Comparison of ENCODE assay signal across 8 mouse cellular contexts in genomic region chr11:58867039-58867953, GRCm38 (mm10). TPM values are rescaled to one million over a fixed set of nuclear protein-coding genes. Genes with fewer than 3 reads are reported as not detected.
DNase-seq lines count a peak whose midpoint lies in the region; ATAC-seq and TF ChIP-seq lines count a peak whose summit lies in the region.

2810021J22Rik (plus strand) TSS chr11:58867216.

- TF ChIP-seq CTCF in E14TG2a.4 (conservative IDR thresholded peaks at IDR 0.05; ENCODE audit: low read length), result no peak

- no peaks in the 10 kb centered on the region for H3K27me3 ChIP-seq in E14TG2a.4 (ENCODE audit: insufficient read depth, low read length)
- no peaks in the 10 kb centered on the region for H3K27me3 ChIP-seq in forebrain, embryonic 11.5 days (ENCODE audit: control insufficient read depth, insufficient read depth, low read length)
- H3K27me3 ChIP-seq in heart, embryonic 16.5 days (ENCODE audit: control insufficient read depth, insufficient read depth, low read length), result no peaks in the 10 kb centered on the region
- H3K27me3 ChIP-seq in liver, embryonic 15.5 days, result no peaks in the 10 kb centered on the region; the same call in 1 of the 2 replicates
- no peaks in the 10 kb centered on the region for H3K27me3 ChIP-seq in neural tube, embryonic 11.5 days (ENCODE audit: control insufficient read depth, insufficient read depth, low read length)
- H3K27me3 ChIP-seq in stomach, embryonic 16.5 days (ENCODE audit: control insufficient read depth, insufficient read depth, low read length), result no peaks in the 10 kb centered on the region

- WGBS in forebrain, embryonic 11.5 days, result 4% methylated on average over 37 of the region's 37 CpGs
- 6% methylated on average over 37 of the region's 37 CpGs for WGBS in heart, embryonic 16.5 days
- 3% methylated on average over 37 of the region's 37 CpGs for WGBS in liver, embryonic 15.5 days (ENCODE audit: insufficient replicate concordance)
- WGBS in neural tube, embryonic 11.5 days, result 4% methylated on average over 37 of the region's 37 CpGs
- WGBS in stomach, embryonic 16.5 days, result 3% methylated on average over 37 of the region's 37 CpGs

- H3K4me3 ChIP-seq in E14TG2a.4 (replicated peaks; ENCODE audit: low read length), result peak within 1 kb of the TSS; percentile 85
- H3K4me3 ChIP-seq in forebrain, embryonic 11.5 days (ENCODE audit: low read depth, low read length), result peak within 1 kb of the TSS; percentile 79
- peak within 1 kb of the TSS; percentile 73 for H3K4me3 ChIP-seq in heart, embryonic 16.5 days (ENCODE audit: low read length)
- H3K4me3 ChIP-seq in liver, embryonic 15.5 days (replicated peaks), result peak within 1 kb of the TSS; percentile 80
- peak within 1 kb of the TSS; percentile 78 for H3K4me3 ChIP-seq in neural tube, embryonic 11.5 days (ENCODE audit: low read depth, low read length)
- H3K4me3 ChIP-seq in stomach, embryonic 16.5 days (replicated peaks; ENCODE audit: low read length), result peak within 1 kb of the TSS; percentile 67

- peaks cover 30% of the 10 kb centered on the region for H3K36me3 ChIP-seq in E14TG2a.4 (ENCODE audit: insufficient read depth, low read length)
- H3K36me3 ChIP-seq in forebrain, embryonic 11.5 days (ENCODE audit: control insufficient read depth, insufficient read depth, low read length), result no peaks in the 10 kb centered on the region
- 0 out of 2 replicates have a peak, but pooled peaks cover 2% of the 10 kb centered on the region for H3K36me3 ChIP-seq in heart, embryonic 16.5 days (ENCODE audit: control insufficient read depth, insufficient read depth)
- peaks cover 19% of the 10 kb centered on the region for H3K36me3 ChIP-seq in liver, embryonic 15.5 days (replicated peaks)
- no peaks in the 10 kb centered on the region for H3K36me3 ChIP-seq in neural tube, embryonic 11.5 days (ENCODE audit: control insufficient read depth, insufficient read depth, low read length)
- no peaks in the 10 kb centered on the region for H3K36me3 ChIP-seq in stomach, embryonic 16.5 days (ENCODE audit: control insufficient read depth, insufficient read depth, low read length)

- ATAC-seq in forebrain, embryonic 11.5 days (replicated peaks; ENCODE audit: low FRiP score), result peak; percentile 94
- ATAC-seq in heart, embryonic 16.5 days (replicated peaks; ENCODE audit: extremely low read depth, insufficient read depth, low FRiP score), result peak; percentile 82
- peak; percentile 91 for ATAC-seq in liver, embryonic 15.5 days (ENCODE audit: insufficient read depth)
- peak; percentile 85 for ATAC-seq in neural tube, embryonic 11.5 days (ENCODE audit: insufficient read depth, low FRiP score, low TSS enrichment)
- peak; percentile 87 for ATAC-seq in stomach, embryonic 16.5 days (ENCODE audit: insufficient read depth, low FRiP score)

- peak within 1 kb of the TSS; percentile 71 for H3K4me2 ChIP-seq in forebrain, embryonic 11.5 days (ENCODE audit: low read depth, low read length, severe bottlenecking)
- H3K4me2 ChIP-seq in heart, embryonic 16.5 days (ENCODE audit: low read depth, low read length), result peak within 1 kb of the TSS; percentile 90
- H3K4me2 ChIP-seq in liver, embryonic 15.5 days, result peak within 1 kb of the TSS; percentile 82
- peak within 1 kb of the TSS; percentile 80 for H3K4me2 ChIP-seq in neural tube, embryonic 11.5 days (ENCODE audit: low read depth)
- peak within 1 kb of the TSS; percentile 75 for H3K4me2 ChIP-seq in stomach, embryonic 16.5 days (ENCODE audit: low read depth, low read length)

- H3K9me3 ChIP-seq in E14TG2a.4 (ENCODE audit: low read length), result no peaks in the 10 kb centered on the region
- no peaks in the 10 kb centered on the region for H3K9me3 ChIP-seq in forebrain, embryonic 11.5 days (ENCODE audit: control insufficient read depth, low read length)
- H3K9me3 ChIP-seq in heart, embryonic 16.5 days (replicated peaks; ENCODE audit: control insufficient read depth, low read length), result no peaks in the 10 kb centered on the region
- H3K9me3 ChIP-seq in liver, embryonic 15.5 days (replicated peaks), result no peaks in the 10 kb centered on the region
- H3K9me3 ChIP-seq in neural tube, embryonic 11.5 days (ENCODE audit: control insufficient read depth, low read length), result no peaks in the 10 kb centered on the region
- H3K9me3 ChIP-seq in stomach, embryonic 16.5 days (replicated peaks; ENCODE audit: control insufficient read depth, low read length), result no peaks in the 10 kb centered on the region

- peak within 1 kb of the TSS; percentile 88 for H3K9ac ChIP-seq in forebrain, embryonic 11.5 days (ENCODE audit: low read length)
- peak within 1 kb of the TSS; percentile 86 for H3K9ac ChIP-seq in heart, embryonic 16.5 days (ENCODE audit: low read length)
- peak within 1 kb of the TSS; percentile 73 for H3K9ac ChIP-seq in liver, embryonic 15.5 days
- peak within 1 kb of the TSS; percentile 89 for H3K9ac ChIP-seq in neural tube, embryonic 11.5 days (ENCODE audit: low read length)
- H3K9ac ChIP-seq in stomach, embryonic 16.5 days (ENCODE audit: low read length), result peak within 1 kb of the TSS; percentile 78

- peak; percentile 79 for DNase-seq in c-Kit-positive CD71-positive TER-119-negative erythroid progenitor cells, embryonic 14.5 days (ENCODE audit: low read depth)
- DNase-seq in forebrain, embryonic 11.5 days (ENCODE audit: low spot score), result peak; percentile 85
- DNase-seq in kidney, postnatal 25 days, result peak; percentile 79 to 89
- peak; percentile 86 for DNase-seq in neural tube, embryonic 11.5 days (ENCODE audit: low spot score)

- H3K4me1 ChIP-seq in E14TG2a.4 (replicated peaks; ENCODE audit: low read depth, low read length), result peaks cover 12% of the 10 kb centered on the region
- H3K4me1 ChIP-seq in forebrain, embryonic 11.5 days (replicated peaks; ENCODE audit: control insufficient read depth, insufficient read depth, low read length), result peaks cover 5% of the 10 kb centered on the region
- peaks cover 9% of the 10 kb centered on the region for H3K4me1 ChIP-seq in heart, embryonic 16.5 days (ENCODE audit: control insufficient read depth, insufficient read depth, low read length)
- peaks cover 23% of the 10 kb centered on the region for H3K4me1 ChIP-seq in liver, embryonic 15.5 days (replicated peaks)
- peaks cover 7% of the 10 kb centered on the region; the same call in 1 of the 2 replicates for H3K4me1 ChIP-seq in neural tube, embryonic 11.5 days (ENCODE audit: control insufficient read depth, insufficient read depth, low read length)
- peaks cover 10% of the 10 kb centered on the region for H3K4me1 ChIP-seq in stomach, embryonic 16.5 days (ENCODE audit: control insufficient read depth, insufficient read depth, low read length)

- H3K27ac ChIP-seq in forebrain, embryonic 11.5 days (ENCODE audit: low read depth, low read length), result peak within 1 kb of the TSS; percentile 64
- peak within 1 kb of the TSS; percentile 71 for H3K27ac ChIP-seq in heart, embryonic 16.5 days (ENCODE audit: low read length)
- peak within 1 kb of the TSS; percentile 82 for H3K27ac ChIP-seq in liver, embryonic 15.5 days (replicated peaks)
- peak within 1 kb of the TSS; percentile 62; the same call in 1 of the 2 replicates for H3K27ac ChIP-seq in neural tube, embryonic 11.5 days (ENCODE audit: low read depth, low read length)
- H3K27ac ChIP-seq in stomach, embryonic 16.5 days (ENCODE audit: low read length), result peak within 1 kb of the TSS; percentile 65

RNA-seq across cellular contexts. Expression of gene 2810021J22Rik, which starts in this region (rescaled TPM):
- polyA plus RNA-seq in forebrain, embryonic 11.5 days (2014; fragmentation: Nextera tagmentation; extraction: Ambion mirVana), result 10.5 and 12.8 TPM in 2 replicates
- polyA plus RNA-seq in heart, embryonic 16.5 days (2015; fragmentation: Nextera tagmentation; extraction: Ambion mirVana), result 3.4 and 3.7 TPM in 2 replicates
- polyA plus RNA-seq in liver, embryonic 15.5 days (2015; fragmentation: Nextera tagmentation; extraction: Ambion mirVana), result 2.3 and 2.5 TPM in 2 replicates
- polyA plus RNA-seq in neural tube, embryonic 11.5 days (2014; fragmentation: Nextera tagmentation; extraction: Ambion mirVana), result 11.0 and 13.0 TPM in 2 replicates
- polyA plus RNA-seq in stomach, embryonic 16.5 days (2015; fragmentation: Nextera tagmentation; extraction: Ambion mirVana), result 5.9 and 7.7 TPM in 2 replicates

Comparison
In these comparisons a context has a peak if more than half of its experiments do, and no peak if none do; other contexts are left out.
1. Peak in every context shown above with its lines: DNase-seq, ATAC-seq, H3K4me3 ChIP-seq and H3K27ac ChIP-seq.